Mouse (Mus musculus): ENCODE measurements at regions not wholly inside any gene's neighbourhood (a gene's known extent, or its start where the extent isn't known, plus 50 kb on each side); places are given as distances from the start of the nearest gene placed in this dataset.

- peak; percentile 12 for DNase-seq (ENCODE audit: low spot score)
Observed at GRCm38 (mm10) chr3:135155537-135155956, 56.8 kb upstream of the Cenpe start.

Measured in MN1 (cell line).